Mouse (Mus musculus) heart, postnatal 0 days (tissue): ENCODE results near the gene Nepro. TPM values are rescaled to one million over a fixed set of nuclear protein-coding genes. Genes with fewer than 3 reads are reported as not detected.

ENCODE experiments used
- ATAC-seq: fragments of 200-750 bp; cut with Nextera tagmentation; 2 replicates; pipeline ENCODE4 v1.8.0; 2017; ENCODE audit warnings: low read depth, moderate number of reproducible peaks, moderate library complexity; ENCODE audit not compliant: insufficient read depth
- DNase-seq: peaks from one replicate; pipeline ENCODE4 v3.0.0-alpha.2; 2016; ENCODE audit warnings: low spot score
- H3K27ac ChIP-seq: fragments of 300-500 bp; sonication (generic); 2 replicates; pipeline ENCODE4 v1.5.1; 2014; ENCODE audit warnings: low read depth, mild to moderate bottlenecking
- H3K27me3 ChIP-seq: fragments of 300-500 bp; sonication (generic); 2 replicates; pipeline ENCODE4 v1.6.1; 2014; ENCODE audit warnings: low read length, mixed read lengths; ENCODE audit not compliant: control insufficient read depth, insufficient read depth
- H3K36me3 ChIP-seq: fragments of 300-500 bp; sonication (generic); replicated peaks from 2 replicates; pipeline ENCODE4 v1.6.1; 2014; ENCODE audit warnings: low read length, mixed read lengths; ENCODE audit not compliant: control insufficient read depth, insufficient read depth
- H3K4me1 ChIP-seq: fragments of 300-500 bp; sonication (generic); 2 replicates; pipeline ENCODE4 v1.6.1; 2014; ENCODE audit warnings: antibody characterized with exemption; ENCODE audit not compliant: control insufficient read depth, insufficient read depth
- H3K4me2 ChIP-seq: fragments of 300-500 bp; sonication (generic); 2 replicates; pipeline ENCODE4 v1.6.1; 2014; ENCODE audit warnings: low read depth, mild to moderate bottlenecking, low read length, moderate library complexity
- H3K4me3 ChIP-seq: fragments of 300-500 bp; sonication (generic); 2 replicates; pipeline ENCODE4 v1.5.1; 2014; ENCODE audit warnings: low read depth, low read length
- H3K9ac ChIP-seq: fragments of 300-500 bp; sonication (generic); replicated peaks from 2 replicates; pipeline ENCODE4 v1.6.1; 2014; ENCODE audit warnings: low read depth, low read length, mixed read lengths
- H3K9me3 ChIP-seq: fragments of 300-500 bp; sonication (generic); replicated peaks from 2 replicates; pipeline ENCODE4 v1.6.1; 2016; ENCODE audit warnings: low read length; ENCODE audit not compliant: control insufficient read depth
- CTCF ChIP-seq: IDR thresholded peaks from 2 replicates; pipeline ENCODE4 v1.5.1; 2016; ENCODE audit warnings: antibody characterized with exemption, control low read depth, low read depth
- EP300 ChIP-seq: IDR thresholded peaks from 2 replicates; pipeline ENCODE4 v1.6.1; 2016; ENCODE audit warnings: antibody characterized with exemption, low read depth
- WGBS: fragments of 180-500 bp; shearing (Covaris S2); extraction: QIAGEN DNeasy Blood & Tissue Kit; methylation state at CpG from one replicate; pipeline ENCODE4 v1.1.7; 2014; 5-methylcytosine and 5-hydroxymethylcytosine counted together
- polyA plus RNA-seq: library from polyadenylated mRNA; unstranded; fragments of >200 nt; fragmentation: Nextera tagmentation; extraction: Ambion mirVana; gene quantifications from 2 replicates; pipeline ENCODE4 v1.2.1, GENCODE M21; 2015
- total RNA-seq: library from RNA; depleted of rRNA; stranded (reverse); fragments of >200 nt; gene quantifications from 2 replicates; pipeline ENCODE4 v1.2.3, GENCODE M21; 2014; ENCODE audit warnings: low replicate concordance

The Nepro gene
- total and polyA plus RNA-seq, 2 experiments from 2014 or later, result 2.3 to 3.1 TPM

- Histone ChIP-seq H3K9ac (no peak overlapping the region), H3K4me1 (no peaks in the 10 kb centered on the region), H3K9me3 (no peaks in the 10 kb centered on the region), H3K4me3 (no peak overlapping the region), H3K27ac (no peak overlapping the region), H3K27me3 (no peaks in the 10 kb centered on the region), H3K36me3 (peaks cover 97% of the 10 kb centered on the region), H3K4me2 (no peak overlapping the region)
- DNase-seq (no peak), ATAC-seq (no peak)
- WGBS, result 67% methylated on average over 3 of the region's 3 CpGs
- TF ChIP-seq EP300 (no peak), CTCF (no peak)
Observed at GRCm38 (mm10) chr16:44734059-44734458, 10.0 kb downstream of the Nepro start.

GRCm38 (mm10) chr16:44735676-44736075 is 11.6 kb downstream of the Nepro start:
- H3K9ac ChIP-seq, result no peak overlapping the region
- peaks cover 88% of the 10 kb centered on the region for H3K36me3 ChIP-seq
- no peak for DNase-seq
- no peaks in the 10 kb centered on the region for H3K27me3 ChIP-seq
- no peaks in the 10 kb centered on the region for H3K9me3 ChIP-seq
- WGBS, result 82% methylated on average over 5 of the region's 5 CpGs
- no peak overlapping the region for H3K4me2 ChIP-seq
- TF ChIP-seq EP300 (no peak), CTCF (no peak)
- no peak overlapping the region for H3K4me3 ChIP-seq
- no peak overlapping the region for H3K27ac ChIP-seq
- no peaks in the 10 kb centered on the region for H3K4me1 ChIP-seq
- no peak for ATAC-seq

DNA sequence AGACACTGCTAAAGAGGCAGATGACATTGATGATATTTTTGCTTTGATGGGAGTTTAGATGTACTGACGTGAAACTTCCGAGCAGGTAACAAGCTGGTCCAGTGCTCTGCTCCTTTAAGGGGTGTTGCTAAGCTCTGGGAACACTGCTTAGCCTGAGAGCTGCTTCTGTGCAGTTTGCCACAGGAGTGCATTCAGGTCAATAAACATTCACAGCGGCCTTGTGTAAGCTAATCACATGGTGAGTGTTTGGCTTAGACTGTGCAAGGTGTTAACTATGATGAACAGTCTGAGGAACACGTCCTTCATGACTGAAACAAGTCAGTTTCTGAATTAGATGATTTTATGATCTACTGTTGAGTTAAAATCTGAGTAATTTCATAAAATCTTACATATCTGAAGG is 12.0 kb downstream of the Nepro start:
- 78% methylated on average over 4 of the region's 4 CpGs for WGBS
- ATAC-seq, result no peak
- Histone ChIP-seq H3K27ac (no peak overlapping the region), H3K4me2 (no peak overlapping the region), H3K27me3 (no peaks in the 10 kb centered on the region), H3K9ac (no peak overlapping the region), H3K9me3 (no peaks in the 10 kb centered on the region), H3K4me3 (no peak overlapping the region), H3K36me3 (peaks cover 87% of the 10 kb centered on the region), H3K4me1 (no peaks in the 10 kb centered on the region)
- DNase-seq, result no peak
- TF ChIP-seq EP300 (no peak), CTCF (no peak)

- ATAC-seq (no peak), DNase-seq (no peak)
- Histone ChIP-seq H3K27ac (no peak overlapping the region), H3K4me2 (no peak overlapping the region), H3K9me3 (no peaks in the 10 kb centered on the region), H3K9ac (no peak overlapping the region), H3K4me3 (no peak overlapping the region), H3K36me3 (peaks cover 34% of the 10 kb centered on the region), H3K27me3 (no peaks in the 10 kb centered on the region), H3K4me1 (peaks cover 5% of the 10 kb centered on the region)
- WGBS, result 88% methylated on average over 1 of the region's 1 CpGs
- TF ChIP-seq EP300 (no peak), CTCF (no peak; the same call in 1 of the 2 replicates)
Observed at GRCm38 (mm10) chr16:44742753-44743152, 18.7 kb downstream of the Nepro start.

DNA sequence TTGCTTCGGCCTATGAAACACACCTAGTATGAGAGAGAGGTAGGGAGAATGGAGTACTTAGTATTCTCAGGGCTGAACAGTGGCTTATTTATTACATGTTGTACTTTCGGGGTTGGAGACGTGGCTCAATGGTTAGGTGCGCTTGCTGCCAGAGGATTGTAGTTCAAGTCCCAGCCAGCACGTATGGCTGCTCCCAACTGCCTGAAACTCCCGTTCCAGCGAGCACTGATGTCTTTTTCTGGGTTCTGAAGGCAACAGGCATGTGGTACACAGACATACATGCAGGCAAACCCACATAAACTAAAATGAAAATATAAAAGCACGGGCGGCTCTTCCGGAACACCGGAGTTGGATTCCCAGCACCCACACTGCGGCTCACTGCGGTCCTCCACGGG is 21.4 kb downstream of the Nepro start:
- Histone ChIP-seq H3K36me3 (peaks cover 15% of the 10 kb centered on the region), H3K27ac (peak overlapping the region; percentile 93), H3K9ac (peak overlapping the region; percentile 83), H3K4me2 (peak overlapping the region; percentile 84), H3K9me3 (no peaks in the 10 kb centered on the region), H3K4me1 (peaks cover 5% of the 10 kb centered on the region), H3K27me3 (no peaks in the 10 kb centered on the region), H3K4me3 (peak overlapping the region; percentile 89)
- TF ChIP-seq EP300 (no peak), CTCF (no peak)
- WGBS, result 5% methylated on average over 14 of the region's 14 CpGs
- ATAC-seq (0 out of 2 replicates have a peak, but pooled peaks have one; percentile 24), DNase-seq (no peak)

DNA sequence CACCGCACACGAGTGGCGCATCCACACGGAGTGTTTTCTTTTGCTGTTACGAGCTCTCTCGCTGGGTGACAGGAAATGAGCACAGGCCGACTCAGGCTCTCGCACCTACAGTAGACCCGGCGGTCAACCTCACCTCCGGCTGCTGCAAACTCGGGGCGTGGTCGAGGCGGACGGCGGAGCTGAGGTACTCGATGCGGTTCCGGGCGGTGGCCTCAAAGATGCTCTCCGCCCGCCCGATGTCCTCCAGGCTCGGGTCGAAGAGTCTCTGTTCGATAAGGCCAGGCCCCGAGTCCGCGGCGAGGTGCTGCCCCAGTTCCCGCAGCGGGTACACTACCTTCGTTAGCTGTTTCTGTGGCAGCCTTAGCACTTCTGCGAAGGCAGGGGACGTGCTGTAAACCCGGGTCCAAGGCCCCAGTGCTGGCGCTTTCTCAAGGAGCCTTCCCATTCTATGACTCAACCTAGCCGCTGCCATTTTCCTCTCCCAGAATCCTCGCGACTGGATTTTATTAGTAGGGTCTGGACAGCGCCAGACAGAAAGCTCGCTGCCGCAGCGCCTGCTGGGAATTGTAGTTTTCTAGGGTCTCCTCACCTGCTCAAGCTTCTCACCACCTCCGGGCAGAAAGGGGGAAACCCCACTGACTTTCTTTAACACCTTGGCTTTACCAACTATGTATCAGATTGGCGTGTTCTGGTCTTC is 21.9 kb downstream of the Nepro start, which contains the start of gene Gtpbp8:
Gene Gtpbp8, minus strand, starts transcription at position 498 of the 697 bp plus-strand sequence.
- H3K9me3 ChIP-seq, result no peaks in the 10 kb centered on the region
- ATAC-seq, result peak; percentile 92
- H3K27me3 ChIP-seq, result no peaks in the 10 kb centered on the region
- H3K4me3 ChIP-seq, result peak within 1 kb of the TSS; percentile 89
- peak within 1 kb of the TSS; percentile 84 for H3K4me2 ChIP-seq
- DNase-seq, result peak; percentile 80
- peaks cover 5% of the 10 kb centered on the region for H3K4me1 ChIP-seq
- TF ChIP-seq CTCF (no peak), EP300 (0 out of 2 replicates have a peak, but pooled peaks have one; percentile 42)
- H3K9ac ChIP-seq, result peak within 1 kb of the TSS; percentile 83
- peak within 1 kb of the TSS; percentile 93 for H3K27ac ChIP-seq
- peaks cover 11% of the 10 kb centered on the region for H3K36me3 ChIP-seq
- WGBS, result under 1% methylated on average over 47 of the region's 47 CpGs
